Mouse (Mus musculus) megakaryocyte, embryonic 14.5 days (primary cell): ENCODE measurements at regions not wholly inside any gene's neighbourhood (a gene's known extent, or its start where the extent isn't known, plus 50 kb on each side); places are given as distances from the start of the nearest gene placed in this dataset.

ENCODE experiments used
- FLI1 ChIP-seq: IDR thresholded peaks from 2 replicates; pipeline ENCODE4 v1.6.1; 2012; ENCODE audit warnings: low read length, inconsistent platforms, mixed read lengths
- GATA1 ChIP-seq: IDR thresholded peaks from 3 replicates; pipeline ENCODE4 v1.6.1; 2012; ENCODE audit warnings: mixed read lengths, low read length, inconsistent platforms, borderline replicate concordance

GRCm38 (mm10) chr3:37886705-37887454, 162.6 kb upstream of the Gm5148 start:
- TF ChIP-seq GATA1 (no peak), FLI1 (no peak)
